Mouse (Mus musculus): ENCODE measurements at regions not wholly inside any gene's neighbourhood (a gene's known extent, or its start where the extent isn't known, plus 50 kb on each side); places are given as distances from the start of the nearest gene placed in this dataset.
"Not testable (repeated sequence)": the region's sequence is repeated elsewhere in the genome, so short reads cannot be mapped to it uniquely, and the experiment has no call there.

- DNase-seq (ENCODE audit: low read depth): not testable (repeated sequence)
These were observed 536.8 kb upstream of the Cntn5 start for GRCm38 (mm10) chr9:11441241-11441997.

- DNase-seq (ENCODE audit: low read depth): no peak
These were observed 532.0 kb upstream of the Cntn5 start for GRCm38 (mm10) chr9:11436443-11437167.

- DNase-seq (ENCODE audit: low read depth): no peak
These were observed 531.4 kb upstream of the Cntn5 start for GRCm38 (mm10) chr9:11436014-11436413.

- no peak for DNase-seq (ENCODE audit: low read depth)
These were observed 530.4 kb upstream of the Cntn5 start for GRCm38 (mm10) chr9:11435019-11435418.

- DNase-seq (ENCODE audit: low read depth): no peak
These were observed 521.9 kb upstream of the Cntn5 start for GRCm38 (mm10) chr9:11426473-11426872.

GRCm38 (mm10) chr9:11396829-11397228 lies 492.3 kb upstream of the Cntn5 start:
- no peak for DNase-seq (ENCODE audit: low read depth)

- no peak for DNase-seq (ENCODE audit: low read depth)
These were observed 477.1 kb upstream of the Cntn5 start for GRCm38 (mm10) chr9:11381648-11382075.

GRCm38 (mm10) chr9:11380531-11380930 lies 476.0 kb upstream of the Cntn5 start:
- peak; percentile 9 for DNase-seq (ENCODE audit: low read depth)

- no peak for DNase-seq (ENCODE audit: low read depth)
These were observed 473.5 kb upstream of the Cntn5 start for GRCm38 (mm10) chr9:11378046-11378445.

- DNase-seq (ENCODE audit: low read depth): no peak
These were observed 473.0 kb upstream of the Cntn5 start for GRCm38 (mm10) chr9:11377586-11377985.

GRCm38 (mm10) chr9:11373294-11373903 lies 468.8 kb upstream of the Cntn5 start:
- DNase-seq (ENCODE audit: low read depth): no peak

- no peak for DNase-seq (ENCODE audit: low read depth)
These were observed 463.5 kb upstream of the Cntn5 start for GRCm38 (mm10) chr9:11368056-11368455.

- DNase-seq (ENCODE audit: low read depth): no peak
These were observed 424.3 kb upstream of the Cntn5 start for GRCm38 (mm10) chr9:11328900-11329299.

GRCm38 (mm10) chr9:11317221-11317620 lies 412.6 kb upstream of the Cntn5 start:
- DNase-seq (ENCODE audit: low read depth): no peak

- DNase-seq (ENCODE audit: low read depth): not testable (repeated sequence)
These were observed 392.5 kb upstream of the Cntn5 start for GRCm38 (mm10) chr9:11297116-11297515.

- DNase-seq (ENCODE audit: low read depth): no peak
These were observed 380.6 kb upstream of the Cntn5 start for GRCm38 (mm10) chr9:11285135-11285534.

- DNase-seq (ENCODE audit: low read depth): no peak
These were observed 380.0 kb upstream of the Cntn5 start for GRCm38 (mm10) chr9:11284549-11284948.

GRCm38 (mm10) chr9:11279409-11280127 lies 375.0 kb upstream of the Cntn5 start:
- no peak for DNase-seq (ENCODE audit: low read depth)

GRCm38 (mm10) chr9:11277810-11278209 lies 373.2 kb upstream of the Cntn5 start:
- DNase-seq (ENCODE audit: low read depth): no peak

GRCm38 (mm10) chr9:11276966-11277365 lies 372.4 kb upstream of the Cntn5 start:
- DNase-seq (ENCODE audit: low read depth): no peak

- DNase-seq (ENCODE audit: low read depth): no peak
These were observed 352.3 kb upstream of the Cntn5 start for GRCm38 (mm10) chr9:11256848-11257247.

- DNase-seq (ENCODE audit: low read depth): peak; percentile 37
These were observed 302.3 kb upstream of the Cntn5 start for GRCm38 (mm10) chr9:11206829-11207228.
